In the genomic region with DNA sequence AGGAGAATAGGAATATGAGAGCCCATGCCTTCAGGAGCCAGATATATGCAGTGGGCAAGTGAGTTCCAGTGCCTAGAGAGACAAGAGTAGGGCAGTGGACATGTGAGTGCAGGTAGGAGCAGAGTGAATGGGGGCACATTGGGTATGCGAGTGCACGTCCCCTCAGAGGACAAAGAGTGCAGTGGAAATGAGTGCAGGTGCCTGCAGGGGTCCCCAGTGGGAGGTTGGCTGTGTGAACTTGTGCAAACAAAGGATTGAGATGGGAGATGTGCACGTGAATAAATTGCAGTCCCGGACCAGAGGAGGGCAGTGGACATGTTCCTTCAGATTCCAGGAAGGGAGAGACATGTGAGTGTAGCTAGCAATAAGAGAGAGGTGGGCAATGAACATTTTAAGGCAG, we compare ENCODE assay signal across 12 mouse cellular contexts. TPM values are rescaled to one million over a fixed set of nuclear protein-coding genes. Genes with fewer than 3 reads are reported as not detected.
"Had no signal": no experiment of that assay in that cellular context is flagged by ENCODE, and none has a peak within 500 bp of the region (broad histone marks: within the 10 kb centered on the region; RNA-seq: fewer than 3 reads in every experiment).

No protein-coding gene starts in this region.

RNA-seq across cellular contexts. Expression of a gene that starts 36.0 kb away (rescaled TPM):
- polyA plus RNA-seq: neural tube, embryonic 13.5 days; neural tube, embryonic 14.5 days; neural tube, embryonic 15.5 days; small intestine, adult 2 months; spleen, adult 2 months; stomach, embryonic 14.5 days; stomach, embryonic 15.5 days; stomach, embryonic 16.5 days; stomach, postnatal 0 days; thymus, adult 2 months; thymus, postnatal 0 days; urinary bladder, adult 2 months had no signal

RNA-seq across cellular contexts. Expression of a gene that starts 57.2 kb away (rescaled TPM):
- polyA plus RNA-seq: neural tube, embryonic 13.5 days; neural tube, embryonic 14.5 days; neural tube, embryonic 15.5 days; small intestine, adult 2 months; spleen, adult 2 months; stomach, embryonic 14.5 days; stomach, embryonic 15.5 days; stomach, embryonic 16.5 days; stomach, postnatal 0 days; thymus, adult 2 months; thymus, postnatal 0 days; urinary bladder, adult 2 months had no signal
